Mouse (Mus musculus) c-Kit-negative CD71-positive TER-119-positive erythroid progenitor cells, embryonic 14.5 days (primary cell): ENCODE measurements around the gene Cetn3.

ENCODE experiments used
- DNase-seq: peaks from one replicate; pipeline ENCODE4 v3.0.0-alpha.2; 2013; ENCODE audit warnings: low read depth, low spot score

Gene Cetn3

DNA sequence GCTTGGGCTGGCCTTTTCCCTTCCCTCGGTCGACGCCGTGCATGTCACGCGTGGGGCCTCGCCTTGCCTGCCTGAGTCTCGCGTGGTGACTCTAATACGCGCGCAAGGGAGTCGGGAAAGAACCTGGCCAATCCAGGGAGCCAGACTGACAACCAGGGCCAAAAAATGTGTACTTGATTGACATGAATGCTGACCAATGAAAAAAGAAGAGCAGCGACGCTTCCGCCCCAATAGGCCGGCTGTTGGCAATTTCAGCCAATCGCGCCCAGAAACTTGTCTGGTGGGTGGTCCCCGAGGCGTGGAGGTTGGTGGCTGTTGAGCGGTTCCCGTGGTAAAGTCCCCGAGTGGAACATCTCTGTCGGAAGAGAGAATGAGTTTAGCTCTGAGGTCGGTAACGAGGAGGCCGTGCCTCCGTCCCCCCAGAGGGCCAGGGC is at the start of gene Cetn3:
TSS of gene Cetn3 (plus strand) at position 107 of the 434 bp plus-strand sequence.
- DNase-seq: peak; percentile 98

DNA sequence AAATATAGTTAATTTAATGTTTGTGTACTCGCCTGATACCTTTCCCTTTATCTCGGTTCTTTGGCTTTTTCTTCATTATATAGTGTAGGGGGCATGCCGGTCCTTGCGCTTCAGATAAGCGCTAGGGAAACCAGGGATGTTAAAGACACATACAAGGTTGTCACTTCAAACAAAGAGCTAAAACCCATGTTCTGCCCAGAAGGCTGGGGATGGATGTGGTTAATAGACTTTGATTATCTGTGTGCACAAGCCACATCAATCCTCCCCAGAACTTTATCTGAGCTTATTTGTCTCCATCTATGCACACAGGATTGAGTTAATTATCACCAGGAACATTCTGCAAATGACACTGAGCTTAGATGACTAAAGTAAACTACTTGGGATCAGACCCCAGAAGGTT is 46.3 kb upstream of the Cetn3 start:
- no peak for DNase-seq

DNA sequence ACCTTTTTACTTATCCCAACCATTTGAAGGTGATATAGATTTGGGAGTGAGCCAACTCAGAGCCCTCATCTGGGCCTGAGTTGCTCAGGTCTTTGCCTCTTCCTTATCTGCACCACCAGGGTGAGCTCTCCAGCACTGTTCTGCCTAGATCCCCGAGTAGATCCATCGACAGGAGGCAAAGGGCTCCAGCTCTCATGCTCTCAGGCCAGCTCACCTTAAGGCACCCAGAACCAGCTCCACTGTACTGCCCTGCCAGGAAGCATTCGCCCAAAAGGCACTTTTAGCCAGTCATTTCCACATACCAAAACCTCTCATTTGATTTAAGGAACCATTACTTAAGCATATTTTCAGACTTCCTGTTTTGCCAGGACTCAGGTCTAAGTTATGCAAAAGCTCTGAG is 42.0 kb upstream of the Cetn3 start:
- no peak for DNase-seq

DNA sequence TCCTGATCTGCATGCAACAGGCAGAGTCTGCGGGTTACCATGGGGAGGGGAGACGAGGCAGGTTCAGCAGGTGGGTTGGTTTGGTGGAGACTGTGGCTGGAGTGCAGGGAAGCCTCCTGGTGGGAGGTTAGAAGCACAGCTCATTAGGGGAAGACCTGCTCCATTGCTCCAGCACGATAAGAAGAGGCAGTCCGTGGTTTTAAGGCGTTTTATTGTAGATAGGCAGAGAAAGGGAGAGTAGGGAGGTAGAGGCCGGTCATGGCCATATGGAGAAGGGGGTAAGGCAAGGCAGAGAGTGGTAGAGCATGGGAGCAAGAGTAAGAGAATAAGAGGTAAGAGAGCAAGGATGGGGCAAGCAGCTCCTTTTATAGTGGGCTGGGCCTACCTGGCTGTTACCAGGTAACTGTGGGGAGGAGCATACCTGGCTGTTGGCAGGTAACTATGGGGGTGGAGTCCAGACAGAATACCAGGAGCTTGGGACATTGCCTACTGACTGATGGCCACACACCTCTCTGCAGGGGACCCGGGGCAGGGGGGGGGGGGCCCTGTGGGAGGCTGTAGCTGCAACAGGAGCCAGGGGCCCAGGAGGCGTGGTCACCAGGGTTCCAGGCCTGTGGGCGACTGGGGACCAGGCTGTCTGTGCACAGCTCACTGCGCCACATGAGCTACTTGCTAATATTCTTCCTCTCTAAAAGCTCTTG is 39.3 kb upstream of the Cetn3 start:
- DNase-seq: no peak

DNA sequence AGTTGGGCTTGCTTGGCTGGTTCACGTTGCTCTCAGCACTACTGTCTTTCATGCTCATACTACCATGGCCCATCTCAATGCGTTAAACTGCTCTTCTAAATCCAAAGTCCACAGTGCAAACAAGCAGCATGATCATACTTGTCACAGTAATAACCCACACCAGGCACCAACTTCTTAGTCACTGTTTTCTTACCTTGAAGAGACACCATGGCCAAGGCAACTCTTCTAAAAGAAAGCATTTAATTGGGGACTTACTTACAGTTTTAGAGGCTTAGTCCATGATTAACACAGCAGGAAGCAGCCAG is 38.8 kb upstream of the Cetn3 start:
- DNase-seq: no peak

DNA sequence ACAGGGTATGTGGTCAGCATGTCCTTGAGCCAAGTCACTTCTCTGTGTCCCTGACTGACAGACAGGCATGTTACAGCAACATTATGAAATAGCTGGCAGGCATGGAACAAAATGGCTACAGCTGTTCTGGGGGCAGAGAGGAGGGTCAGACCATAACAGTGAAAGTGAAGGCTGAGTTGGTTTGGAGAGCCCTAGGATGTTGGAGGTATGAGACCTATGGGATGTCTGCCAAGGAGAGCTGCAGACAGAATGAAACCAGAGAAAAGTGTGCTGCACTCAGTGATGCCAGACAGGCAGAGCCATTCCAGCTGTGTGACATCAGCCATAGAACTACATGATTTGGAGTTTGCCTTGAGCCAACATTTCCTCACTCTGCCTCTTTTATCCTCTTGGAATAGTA is 28.0 kb upstream of the Cetn3 start:
- no peak for DNase-seq

DNA sequence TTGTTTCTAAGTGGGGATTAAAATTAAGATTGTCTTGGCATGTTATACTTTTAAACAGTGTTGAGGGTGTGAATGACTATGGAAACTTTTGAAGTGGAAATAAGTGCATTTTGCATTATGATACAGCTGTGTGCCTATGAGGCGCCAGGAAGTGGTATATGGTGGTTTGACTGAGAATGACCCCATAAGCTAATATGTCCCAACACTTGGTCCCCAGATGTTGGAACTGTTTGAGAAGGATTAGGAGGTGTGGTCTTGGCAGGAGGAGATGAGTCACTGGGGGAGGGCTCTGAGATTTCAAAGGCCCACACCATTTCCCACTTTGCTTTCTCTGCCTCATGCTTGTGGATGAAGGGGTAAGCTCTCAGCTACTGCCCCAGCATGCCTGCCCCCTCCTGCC is 27.6 kb upstream of the Cetn3 start:
- DNase-seq: no peak

DNA sequence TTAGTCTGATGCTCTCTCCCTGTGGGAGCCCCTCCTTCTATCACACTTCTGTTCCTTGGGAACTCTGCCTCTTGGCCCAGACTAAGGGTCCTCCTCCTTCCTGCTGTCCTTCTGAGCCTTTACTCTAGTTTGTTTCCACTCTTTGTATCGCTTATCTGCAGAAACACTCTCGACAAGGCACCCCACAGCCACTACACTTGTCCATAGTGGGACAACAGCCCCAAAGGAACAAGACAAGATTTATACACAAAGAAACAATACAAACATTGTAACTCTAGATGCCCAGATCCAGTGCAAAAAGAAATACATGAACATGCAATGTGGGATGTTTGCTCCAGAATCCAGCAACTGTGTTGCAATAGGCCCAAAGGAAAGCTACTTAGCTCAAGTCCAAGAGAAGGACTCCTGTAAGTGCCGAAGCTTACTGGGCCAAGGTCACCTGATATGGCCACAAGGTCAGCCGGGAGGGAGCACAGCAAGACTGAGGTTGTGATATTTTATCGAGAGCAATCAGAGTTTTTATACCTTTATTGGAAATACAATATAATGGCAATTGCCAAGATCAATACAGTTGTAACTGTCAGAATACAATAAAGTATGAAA is 25.7 kb upstream of the Cetn3 start:
- no peak for DNase-seq

DNA sequence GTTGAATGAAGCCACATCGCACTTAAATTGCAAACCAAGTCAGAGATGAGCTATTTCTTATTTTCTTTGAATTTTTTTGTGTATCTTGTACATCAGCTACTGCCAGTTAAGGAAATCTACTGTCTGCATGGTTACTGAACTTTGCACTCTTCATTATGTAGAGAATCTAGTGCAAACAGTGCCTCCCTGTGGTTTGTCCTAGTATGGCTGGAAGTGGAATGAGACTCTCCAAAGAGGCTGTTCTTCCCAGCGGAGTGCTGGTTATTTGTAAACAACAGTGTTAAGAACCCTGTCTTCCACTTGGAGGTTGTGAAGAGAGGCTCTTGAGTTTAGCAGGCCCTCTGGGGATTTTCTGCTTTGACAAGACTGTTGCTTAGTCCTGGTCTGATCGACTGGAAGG is 22.5 kb upstream of the Cetn3 start:
- no peak for DNase-seq

DNA sequence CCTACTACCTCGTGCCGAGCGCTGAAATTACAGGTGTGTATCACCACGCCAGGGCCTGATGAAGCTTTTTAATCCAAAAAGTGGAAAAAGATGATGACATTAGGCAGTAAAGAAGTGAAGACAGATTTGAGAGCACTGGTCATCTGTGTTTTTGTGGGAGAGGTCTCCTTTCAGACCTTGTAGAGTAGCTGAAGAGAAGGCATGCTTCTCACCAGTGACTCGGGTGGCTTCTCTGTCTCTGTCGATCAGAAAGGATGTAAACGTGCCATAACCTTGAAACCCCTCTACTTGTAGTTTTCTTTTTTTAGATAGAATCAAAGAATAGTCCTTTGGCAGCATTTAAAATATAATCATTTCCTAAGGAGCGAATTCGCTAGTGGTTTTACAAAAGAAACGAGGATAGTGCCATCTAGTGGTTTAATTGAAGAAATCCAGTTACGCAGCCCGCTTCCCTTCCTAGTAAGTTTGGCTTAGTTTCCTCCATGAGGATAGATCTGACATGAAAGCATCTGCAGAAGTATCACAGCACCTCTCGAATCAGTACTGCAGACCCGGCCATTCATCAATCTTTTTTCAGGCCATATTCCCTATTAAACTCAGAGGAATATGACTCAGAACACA is 21.2 kb upstream of the Cetn3 start:
- DNase-seq: peak; percentile 36

DNA sequence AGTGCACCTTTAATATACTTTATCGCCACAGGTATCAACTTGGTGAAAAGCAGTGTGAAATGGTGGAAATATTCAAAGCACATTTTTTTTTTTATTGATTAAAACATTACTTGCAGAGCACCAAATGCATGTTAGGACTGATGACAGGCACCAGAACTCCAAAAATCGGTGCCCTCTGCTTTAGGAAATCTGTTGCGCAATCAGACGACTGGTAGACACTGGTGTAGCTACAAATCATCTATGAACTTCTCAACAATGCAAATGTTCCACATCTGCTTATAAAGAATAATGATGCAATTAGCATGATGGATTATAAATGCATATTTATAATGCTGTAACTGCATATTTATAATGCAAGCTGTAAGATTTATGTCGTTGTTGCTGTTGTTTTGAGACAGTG is 18.7 kb upstream of the Cetn3 start:
- DNase-seq: no peak

DNA sequence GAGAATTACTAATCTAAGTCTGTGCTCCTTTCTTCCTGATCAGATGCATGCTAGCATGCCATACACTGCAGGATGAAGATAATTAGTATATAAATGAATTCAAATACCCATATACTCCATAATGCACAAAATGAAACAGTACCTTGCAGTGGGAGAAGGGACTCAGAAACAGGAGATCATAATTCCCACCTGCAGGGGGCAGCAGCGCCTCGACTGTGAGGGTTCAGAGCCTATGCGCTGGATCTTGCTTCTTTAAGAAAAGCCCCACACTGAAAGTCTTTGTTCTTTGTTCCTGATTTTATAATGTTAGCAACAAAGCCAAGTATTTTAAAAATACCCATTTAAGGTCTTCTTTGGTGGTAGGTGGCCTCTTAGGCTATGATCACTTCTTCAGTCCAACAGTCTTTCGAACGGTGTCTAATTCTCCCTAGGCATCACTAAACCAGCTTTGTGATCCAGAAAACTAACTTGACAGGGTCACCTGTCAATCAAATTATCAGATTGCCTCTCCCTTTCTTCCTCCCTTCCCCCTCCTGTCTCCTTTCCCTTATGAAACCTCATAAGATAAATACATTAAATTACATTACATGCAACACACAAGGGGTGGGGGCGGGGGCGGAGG is 15.7 kb upstream of the Cetn3 start:
- peak; percentile 39 for DNase-seq

DNA sequence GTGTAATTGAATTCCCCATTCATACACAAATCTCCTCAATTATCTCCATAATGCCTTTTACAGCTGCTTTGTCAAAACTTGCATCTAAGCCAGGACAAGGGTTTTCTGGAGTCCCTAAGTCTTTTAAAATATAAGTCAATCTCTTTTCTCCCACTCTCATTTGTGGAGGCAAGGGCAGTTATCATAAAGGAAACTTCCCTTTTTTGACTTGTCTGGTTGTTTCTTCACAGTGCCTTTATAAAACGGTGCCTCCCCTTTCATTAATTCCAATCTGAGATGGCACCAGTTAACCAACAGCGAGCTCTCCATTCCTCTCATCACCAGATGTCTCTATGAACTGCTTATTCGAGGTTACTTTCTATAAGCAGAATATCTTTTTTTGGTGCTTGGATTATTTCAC is 6.7 kb upstream of the Cetn3 start:
- no peak for DNase-seq

DNA sequence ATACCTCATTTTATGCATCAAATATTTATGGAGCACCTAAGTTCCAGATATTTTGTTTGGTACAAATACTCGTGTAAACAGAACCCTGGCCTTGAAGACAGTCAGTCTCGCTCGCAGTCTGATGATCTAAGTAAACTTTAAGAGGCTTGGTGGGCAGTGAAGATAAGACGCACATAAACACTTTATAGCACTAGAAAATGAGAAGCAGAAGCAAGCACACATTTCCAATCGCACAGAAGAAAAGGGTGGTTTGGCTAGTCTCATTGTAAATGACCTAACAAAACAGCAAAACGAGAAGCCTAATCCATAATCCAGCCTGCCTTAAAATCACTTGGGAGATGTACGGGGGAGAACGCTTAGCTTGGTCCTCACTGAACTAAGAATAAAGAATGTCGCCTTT is 402 bp upstream of the Cetn3 start:
- no peak for DNase-seq

DNA sequence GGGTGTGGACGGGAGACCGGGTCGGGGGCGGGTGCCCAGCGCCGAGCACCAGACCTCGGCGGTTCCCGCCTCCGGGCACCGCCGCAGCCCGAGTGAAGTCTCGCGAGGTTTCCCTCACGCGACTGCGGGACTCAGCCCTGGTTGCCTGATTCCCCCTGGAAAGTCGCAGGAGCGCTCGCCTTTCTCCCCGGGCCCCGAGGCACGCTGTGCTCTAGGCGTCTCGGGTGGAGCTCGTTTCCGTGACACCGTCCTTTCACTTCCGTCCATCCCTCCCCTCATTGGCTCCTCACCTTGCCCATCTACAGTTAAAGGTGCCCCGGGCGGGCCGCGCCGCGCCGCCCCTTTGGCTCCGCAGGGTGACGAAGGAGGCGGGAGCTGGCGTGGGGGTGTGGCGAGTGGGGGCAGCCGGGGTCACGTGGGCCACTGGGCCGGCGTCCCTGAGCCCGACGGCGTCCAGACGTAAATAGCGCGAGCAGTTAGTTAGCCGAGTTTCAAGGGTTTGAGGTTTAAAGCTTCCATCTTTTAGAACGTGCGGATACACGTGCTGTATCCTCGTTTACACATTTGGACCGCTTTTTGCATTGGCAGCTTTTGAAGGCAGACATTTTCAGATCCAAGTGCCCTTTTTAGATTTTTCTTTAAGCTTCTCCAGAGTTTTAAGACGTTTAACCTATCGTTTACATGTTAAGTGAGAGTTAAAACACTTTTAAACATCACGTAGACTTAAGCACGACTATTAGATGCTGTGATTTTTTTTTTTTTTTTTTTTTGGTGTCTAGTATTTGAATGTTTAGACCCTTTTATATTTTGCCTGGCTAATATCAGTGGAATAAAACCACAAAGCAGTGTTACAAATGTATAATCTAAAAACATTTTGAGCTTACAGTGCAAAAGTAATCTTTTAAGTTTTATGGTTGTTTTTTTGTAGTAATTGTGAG is 797 bp downstream of the Cetn3 start:
- DNase-seq: peak; percentile 94

DNA sequence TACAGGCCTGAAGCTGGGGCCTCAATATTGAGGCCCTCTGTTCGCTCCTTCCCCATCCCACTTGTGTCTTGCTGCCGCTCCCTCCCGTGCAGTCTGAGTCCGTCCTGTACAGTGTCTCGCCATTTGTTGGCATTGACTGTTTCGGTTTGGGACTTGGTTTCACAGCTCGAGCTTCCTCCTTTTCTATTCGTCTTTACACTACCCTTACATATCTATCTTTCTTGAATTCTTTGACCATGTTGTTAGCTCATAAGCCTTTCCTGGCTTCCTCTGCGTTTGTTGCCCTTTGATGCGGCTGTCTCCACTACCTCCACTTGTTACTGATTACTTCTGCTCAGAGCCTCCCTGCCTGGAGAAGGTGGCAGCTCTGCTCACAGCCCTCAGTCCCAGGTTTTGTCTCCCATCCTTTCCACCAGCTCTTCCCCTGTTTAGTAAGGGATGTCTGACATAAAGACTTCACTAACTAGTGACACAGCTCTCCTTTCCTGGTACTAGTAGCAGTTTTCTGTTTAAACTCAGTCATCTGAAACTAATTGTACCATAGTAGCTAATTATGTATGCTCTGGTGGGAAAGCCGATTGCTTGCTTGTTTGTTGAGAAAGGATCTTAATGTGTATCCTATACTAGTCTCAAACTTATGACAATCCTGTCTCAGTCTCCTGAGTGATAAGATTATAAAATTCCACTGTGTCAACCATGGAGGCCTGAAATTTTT is 3.0 kb downstream of the Cetn3 start:
- DNase-seq: no peak

DNA sequence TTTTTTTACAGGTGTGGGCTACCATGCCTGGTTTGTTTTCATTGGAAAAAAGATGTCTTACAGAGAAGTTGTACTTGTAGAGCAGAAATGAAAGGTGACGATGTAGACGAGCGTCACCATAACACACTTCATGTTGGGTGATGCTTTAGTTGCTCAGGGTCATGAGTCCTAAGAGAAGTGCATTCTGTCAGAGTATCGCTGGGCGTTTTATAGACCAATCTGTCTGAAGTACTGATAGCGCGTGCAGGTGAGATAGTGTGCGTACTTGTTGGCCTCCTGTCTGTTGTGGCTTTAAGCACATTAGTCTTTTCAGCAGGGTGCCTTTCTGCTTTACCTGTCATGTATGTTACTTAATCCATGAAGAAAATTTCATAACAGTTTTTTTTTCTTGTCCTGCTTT is 7.3 kb downstream of the Cetn3 start:
- no peak for DNase-seq

DNA sequence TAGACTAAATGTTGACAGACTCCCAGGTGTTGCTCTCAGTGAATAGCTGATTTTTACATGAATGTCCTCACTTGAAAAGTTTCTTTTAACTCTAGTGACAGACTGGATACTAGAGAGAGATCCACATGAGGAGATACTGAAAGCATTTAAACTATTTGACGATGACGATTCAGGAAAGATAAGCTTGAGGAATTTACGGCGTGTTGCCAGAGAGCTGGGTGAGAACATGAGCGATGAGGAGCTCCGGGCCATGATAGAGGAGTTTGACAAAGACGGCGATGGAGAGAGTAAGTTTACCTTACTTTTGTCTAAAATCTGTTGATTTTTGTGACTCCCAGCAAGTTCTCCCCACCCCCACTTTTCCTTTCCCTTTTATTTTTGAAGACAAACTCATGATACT is 9.0 kb downstream of the Cetn3 start:
- no peak for DNase-seq

DNA sequence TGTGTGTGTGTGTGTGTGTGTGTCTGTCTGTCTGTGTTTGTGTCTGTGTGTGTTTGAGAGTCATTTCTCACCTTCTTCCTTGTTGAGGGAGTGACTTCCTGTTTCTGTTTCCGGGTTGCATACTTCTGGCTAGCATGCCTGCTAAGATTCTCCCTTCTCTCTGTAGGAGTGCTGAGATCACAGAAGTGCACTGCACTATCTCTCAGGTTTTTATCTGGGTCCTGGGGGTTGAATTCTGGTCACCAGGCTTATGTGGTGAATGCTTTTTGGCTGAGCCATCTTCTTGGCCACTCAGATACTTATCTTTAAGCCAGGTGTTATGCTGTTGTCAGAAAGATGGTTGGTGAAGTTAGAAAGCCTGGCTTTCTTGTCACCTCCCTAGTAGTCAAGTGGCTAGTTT is 11.0 kb downstream of the Cetn3 start:
- no peak for DNase-seq

DNA sequence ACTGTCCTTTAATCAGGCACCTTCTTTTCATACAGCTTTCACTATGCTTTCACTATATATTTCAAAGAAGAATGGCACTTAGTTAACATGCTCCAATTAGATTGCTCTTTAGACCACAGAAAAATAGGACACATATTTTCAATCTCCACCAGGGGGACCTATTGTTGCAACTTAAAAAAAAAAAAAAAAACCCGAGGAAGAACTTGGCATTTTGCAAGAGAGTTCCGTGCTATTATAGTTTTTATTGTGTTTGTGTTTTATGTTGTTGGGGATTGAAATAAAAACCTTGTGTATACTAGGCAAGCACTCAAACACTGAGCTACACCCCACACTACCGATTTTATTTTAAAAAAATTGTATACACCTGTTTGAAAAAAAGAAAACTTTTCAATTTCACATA is 18.2 kb downstream of the Cetn3 start:
- DNase-seq: no peak

DNA sequence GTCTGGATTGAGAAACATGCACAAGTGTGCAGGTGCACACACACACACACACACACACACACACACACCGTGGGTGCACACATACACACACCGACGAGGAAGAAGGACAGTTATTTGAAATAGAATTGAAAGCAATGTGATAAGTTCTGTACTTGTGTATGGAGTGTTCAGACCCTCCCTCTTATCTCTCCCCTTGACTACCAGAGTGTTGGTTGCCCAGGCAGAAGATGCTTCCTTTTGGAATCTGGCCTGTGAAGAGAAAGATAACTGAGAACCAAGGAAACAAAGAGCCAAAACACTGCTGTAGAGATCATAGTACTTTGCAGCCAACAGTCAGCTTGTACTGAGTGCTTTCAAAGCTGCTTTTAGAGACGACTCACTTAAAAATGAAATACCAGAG is 20.8 kb downstream of the Cetn3 start:
- no peak for DNase-seq
